Mouse (Mus musculus) left cerebral cortex, postnatal 14 days (tissue): ENCODE measurements around the gene Kcnc2. TPM values are rescaled to one million over a fixed set of nuclear protein-coding genes. Genes with fewer than 3 reads are reported as not detected.

Experiments used
- total RNA-seq, 2 experiments: library from RNA; stranded (reverse); gene quantifications; 2 replicates each; pipeline ENCODE4 v1.2.3; 2021

Gene Kcnc2
- total RNA-seq, 2 experiments from 2014 or later: 67.1 to 68.4 TPM

Other genes starting within 250 kb of the Kcnc2 start
- gene Glipr1l1, start 210.9 kb upstream of the Kcnc2 start, total RNA-seq: not detected
- gene Glipr1l2, start 187.8 kb upstream of the Kcnc2 start, total RNA-seq: not detected
- not detected for gene Glipr1l3, start 110.8 kb upstream of the Kcnc2 start, total RNA-seq
- under 1 TPM; 0.20 to 0.34 TPM for gene Caps2, start 107.5 kb upstream of the Kcnc2 start, total RNA-seq